Mouse (Mus musculus): ENCODE data around the gene Ttc3.

DNA sequence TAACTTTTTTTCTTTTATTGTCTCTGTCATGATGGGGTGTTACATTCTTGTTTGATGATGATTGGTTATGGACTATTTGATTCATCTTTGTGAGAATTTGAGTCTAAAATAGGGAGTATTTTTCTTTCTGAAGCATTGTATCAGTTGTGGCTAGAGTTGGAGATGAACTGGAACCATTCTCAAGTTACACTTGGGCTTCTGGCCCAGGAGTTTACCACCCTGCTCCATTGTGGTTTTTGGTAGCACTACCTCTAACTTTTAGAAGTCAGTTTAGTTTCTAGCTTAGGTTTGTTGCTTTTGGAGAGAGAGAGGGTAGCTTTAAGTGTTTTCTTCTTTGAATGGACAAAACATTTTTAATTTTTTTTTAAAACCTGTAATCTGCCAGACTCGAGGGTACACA lies 9.0 kb downstream of the Ttc3 start:
- TF ChIP-seq CTCF (IDR thresholded peaks at IDR 0.05; ENCODE audit: extremely low read depth, insufficient read length, insufficient replicate concordance, low read depth, low read length) (no peak), POLR2A (IDR thresholded peaks at IDR 0.05; ENCODE audit: low read depth, low read length) (no peak)
